ENCODE assay signal across 6 mouse cellular contexts in genomic region chr7:144999741-145000140, GRCm38 (mm10).
"Had no signal": no experiment of that assay in that cellular context is flagged by ENCODE, and none has a peak within 500 bp of the region (broad histone marks: within the 10 kb centered on the region; RNA-seq: fewer than 3 reads in every experiment).

No protein-coding gene starts in this region.

- DNase-seq: kidney, postnatal 25 days; lung, adult 2 months; lung, postnatal 36 days; right cerebral cortex, postnatal 4 days; thymus, adult 2 months; thymus, postnatal 25 days had no signal
